Mouse (Mus musculus) small intestine, adult 2 months (tissue): ENCODE data around the gene Dennd1a.

Experiments used
- CTCF ChIP-seq: fragments of 200-500 bp; IDR thresholded peaks from 2 replicates; pipeline ENCODE4 v1.5.1; 2012; ENCODE audit warnings: low read depth, mild to moderate bottlenecking, control low read depth, inconsistent platforms, low read length, moderate library complexity, mixed read lengths; ENCODE audit not compliant: insufficient replicate concordance, insufficient read length; ENCODE audit errors: extremely low read depth
- POLR2A ChIP-seq: fragments of 200-500 bp; IDR thresholded peaks from 2 replicates; pipeline ENCODE4 v1.6.1; 2012; ENCODE audit warnings: low read depth, mild to moderate bottlenecking, control low read depth, inconsistent platforms, low read length, moderate library complexity

DNA sequence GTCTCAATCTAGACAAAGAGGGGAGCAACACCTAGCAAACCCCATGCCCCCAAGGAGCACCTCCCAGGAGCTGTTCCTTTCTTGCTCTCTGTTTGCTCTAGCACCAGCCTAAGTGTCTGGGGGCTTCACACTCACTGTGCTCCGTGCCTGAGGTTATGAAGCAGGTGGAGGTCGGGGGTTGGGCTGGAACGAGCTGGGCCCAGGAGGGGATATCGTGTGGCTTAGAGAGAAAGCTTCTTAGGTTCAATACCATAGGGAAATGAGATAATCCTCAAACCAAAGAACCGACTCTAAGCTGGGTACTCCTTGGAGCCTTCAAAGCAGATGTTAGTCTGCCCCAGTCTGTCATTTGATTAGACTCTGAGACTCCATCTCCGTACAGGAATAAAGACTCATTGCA lies 261.6 kb downstream of the Dennd1a start:
- TF ChIP-seq POLR2A (no peak), CTCF (no peak)
